Mouse (Mus musculus): ENCODE results near the gene Pdzk1ip1. TPM values are rescaled to one million over a fixed set of nuclear protein-coding genes. Genes with fewer than 3 reads are reported as not detected.

The Pdzk1ip1 gene
- polyA plus RNA-seq, 1 experiment = 5.1 TPM

DNA sequence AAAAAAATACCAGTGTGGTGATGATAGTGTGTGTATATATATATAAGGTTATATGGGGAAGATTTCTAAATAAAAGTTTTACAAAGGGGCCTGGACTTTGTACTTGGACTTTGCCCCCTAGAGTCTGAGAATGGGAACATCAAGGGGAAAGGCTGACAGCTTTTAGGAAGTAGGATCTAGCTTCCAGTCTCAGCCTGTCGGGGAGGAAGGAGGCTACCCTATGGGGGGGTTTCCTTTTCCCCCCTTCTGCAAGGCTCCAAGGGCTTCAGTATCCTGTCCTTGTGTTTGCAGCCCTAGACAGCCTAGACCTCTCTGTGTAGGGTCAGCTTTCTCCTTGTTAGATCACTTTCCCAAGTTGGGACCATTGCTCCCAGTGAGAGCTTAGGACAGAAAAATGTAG lies 16.8 kb upstream of the Pdzk1ip1 start:
- H3K27me3 ChIP-seq (replicated peaks) = no peaks in the 10 kb centered on the region
- peaks cover 100% of the 10 kb centered on the region for H3K4me1 ChIP-seq
- H3K36me3 ChIP-seq (replicated peaks; ENCODE audit: low read length) = peaks cover 71% of the 10 kb centered on the region

DNA sequence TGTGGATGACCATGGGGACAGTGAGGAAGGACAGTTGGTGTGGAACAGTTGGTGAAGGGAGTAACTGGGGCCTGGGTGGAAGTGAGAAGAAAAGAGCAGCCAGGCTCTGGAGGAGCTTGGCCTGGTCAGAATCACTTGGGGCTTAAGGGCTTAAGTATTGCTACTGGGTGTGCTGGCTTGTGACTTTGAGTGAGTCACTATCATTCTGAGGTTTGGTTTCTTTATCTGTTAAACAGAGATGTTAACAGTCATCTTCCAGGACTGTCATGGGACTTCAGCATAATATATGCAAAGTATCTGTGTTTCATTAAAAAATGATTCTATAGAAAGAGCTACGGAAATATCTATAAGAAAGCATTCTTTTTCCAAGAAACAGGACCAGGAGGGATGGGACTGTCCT lies 13.7 kb upstream of the Pdzk1ip1 start:
- H3K27me3 ChIP-seq (replicated peaks) = no peaks in the 10 kb centered on the region
- H3K9me3 ChIP-seq = no peaks in the 10 kb centered on the region
- TF ChIP-seq FLI1 (IDR thresholded peaks at IDR 0.05; ENCODE audit: low read length) = no peak
- TF ChIP-seq GATA1 (IDR thresholded peaks at IDR 0.05; ENCODE audit: borderline replicate concordance, low read length) = no peak
- H3K4me3 ChIP-seq (replicated peaks) = peak overlapping the region; percentile 83
- peaks cover 97% of the 10 kb centered on the region for H3K4me1 ChIP-seq
- peaks cover 40% of the 10 kb centered on the region for H3K36me3 ChIP-seq (replicated peaks; ENCODE audit: low read length)

More for the DNA sequence above, 16.8 kb upstream of the Pdzk1ip1 start:
- no peak for TF ChIP-seq GATA1 (IDR thresholded peaks at IDR 0.05; ENCODE audit: borderline replicate concordance, low read length)
- TF ChIP-seq FLI1 (IDR thresholded peaks at IDR 0.05; ENCODE audit: low read length) = no peak
- Histone ChIP-seq H3K9me3 (no peaks in the 10 kb centered on the region), H3K4me3 (replicated peaks) (no peak overlapping the region)

DNA sequence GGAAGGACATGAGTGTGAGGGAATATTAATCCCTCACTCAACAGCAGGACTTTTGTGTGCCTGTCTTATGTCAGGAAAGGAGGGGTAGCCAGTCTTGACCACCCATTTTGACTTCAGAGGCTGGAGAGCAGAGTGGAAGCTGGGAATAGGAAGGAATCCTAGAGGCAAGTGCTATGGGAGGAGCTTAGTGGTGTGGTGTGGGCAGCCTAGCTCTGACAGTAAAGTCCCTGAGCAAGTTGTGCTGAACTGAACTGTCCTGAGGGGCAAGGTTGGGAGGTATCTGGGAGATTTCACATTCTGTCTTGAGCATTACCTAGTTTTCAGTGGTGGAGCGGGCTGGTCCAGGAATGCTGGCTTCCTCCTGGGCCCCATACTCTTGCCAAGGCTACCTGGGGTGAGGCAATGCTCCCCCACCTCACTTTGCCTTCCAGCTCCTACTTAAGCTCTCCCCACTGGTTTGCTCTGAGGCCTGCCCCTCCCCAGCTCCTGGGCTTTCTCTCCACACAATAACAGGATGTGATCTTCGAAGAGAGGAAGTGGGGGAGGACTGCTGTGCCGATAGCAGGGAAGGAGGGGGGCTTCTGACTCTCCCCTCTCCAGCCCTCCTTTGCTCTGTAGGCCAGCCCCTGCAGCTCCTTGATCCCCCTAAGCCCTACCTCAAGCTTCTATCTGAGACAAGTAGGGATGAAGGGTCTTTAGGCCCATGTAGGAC lies 13.1 kb upstream of the Pdzk1ip1 start:
- no peaks in the 10 kb centered on the region for H3K27me3 ChIP-seq (replicated peaks)
- peak overlapping the region; percentile 83 for H3K4me3 ChIP-seq (replicated peaks)
- H3K9me3 ChIP-seq = no peaks in the 10 kb centered on the region
- H3K36me3 ChIP-seq (replicated peaks; ENCODE audit: low read length) = peaks cover 34% of the 10 kb centered on the region
- TF ChIP-seq FLI1 (IDR thresholded peaks at IDR 0.05; ENCODE audit: low read length) (no peak), GATA1 (IDR thresholded peaks at IDR 0.05; ENCODE audit: borderline replicate concordance, low read length) (no peak)
- peaks cover 95% of the 10 kb centered on the region for H3K4me1 ChIP-seq

DNA sequence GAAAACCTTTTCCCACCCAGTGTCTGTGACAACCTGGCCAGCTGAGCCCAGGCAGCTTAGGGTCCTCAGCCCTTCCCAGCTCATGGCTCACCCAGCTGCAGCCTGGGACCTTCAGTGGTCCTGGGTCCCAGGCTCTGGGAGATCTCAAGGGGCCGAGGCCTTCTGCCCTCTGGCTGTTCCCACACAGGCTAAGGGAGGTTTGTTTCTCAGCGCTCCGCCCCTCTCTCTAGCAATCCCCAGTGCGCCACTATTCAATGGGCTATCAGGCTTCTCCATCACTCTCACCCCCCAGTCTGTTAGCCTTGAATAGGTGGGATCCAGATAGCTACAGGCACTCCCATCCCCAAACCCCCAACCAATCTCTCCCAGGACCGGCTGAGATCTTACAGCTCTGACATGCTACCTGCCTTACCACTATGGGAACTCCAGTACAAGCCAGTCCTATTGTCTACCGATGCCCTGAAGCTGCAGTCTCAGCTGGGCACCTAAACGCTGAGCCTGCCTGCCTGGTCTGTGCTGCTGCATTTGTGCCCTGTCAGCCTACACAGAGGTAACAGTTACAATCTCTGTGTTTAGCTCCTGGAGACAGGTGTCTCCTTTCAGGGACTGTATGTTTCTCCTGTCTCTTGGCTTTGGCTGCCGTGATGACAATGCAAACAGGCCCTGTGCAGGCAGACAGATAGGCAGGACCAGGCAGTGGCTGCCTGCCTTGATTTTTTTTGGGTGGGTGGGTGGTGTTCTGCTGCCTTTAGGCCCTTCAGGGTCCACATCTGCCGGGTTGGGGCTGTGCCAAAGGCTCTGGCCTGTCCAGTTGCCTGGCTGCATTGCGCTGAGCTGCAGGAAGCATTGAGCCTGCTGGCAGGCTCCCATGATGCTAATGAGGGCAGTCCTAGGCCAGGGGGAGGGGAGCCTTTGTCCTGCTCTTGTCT lies 9.4 kb upstream of the Pdzk1ip1 start:
- H3K9me3 ChIP-seq = no peaks in the 10 kb centered on the region
- no peaks in the 10 kb centered on the region for H3K27me3 ChIP-seq (replicated peaks)
- peaks cover under 1% of the 10 kb centered on the region for H3K36me3 ChIP-seq (replicated peaks; ENCODE audit: low read length)
- no peak overlapping the region for H3K4me3 ChIP-seq (replicated peaks)
- TF ChIP-seq FLI1 (IDR thresholded peaks at IDR 0.05; ENCODE audit: low read length) (no peak), GATA1 (IDR thresholded peaks at IDR 0.05; ENCODE audit: borderline replicate concordance, low read length) (no peak)
- peaks cover 87% of the 10 kb centered on the region for H3K4me1 ChIP-seq

DNA sequence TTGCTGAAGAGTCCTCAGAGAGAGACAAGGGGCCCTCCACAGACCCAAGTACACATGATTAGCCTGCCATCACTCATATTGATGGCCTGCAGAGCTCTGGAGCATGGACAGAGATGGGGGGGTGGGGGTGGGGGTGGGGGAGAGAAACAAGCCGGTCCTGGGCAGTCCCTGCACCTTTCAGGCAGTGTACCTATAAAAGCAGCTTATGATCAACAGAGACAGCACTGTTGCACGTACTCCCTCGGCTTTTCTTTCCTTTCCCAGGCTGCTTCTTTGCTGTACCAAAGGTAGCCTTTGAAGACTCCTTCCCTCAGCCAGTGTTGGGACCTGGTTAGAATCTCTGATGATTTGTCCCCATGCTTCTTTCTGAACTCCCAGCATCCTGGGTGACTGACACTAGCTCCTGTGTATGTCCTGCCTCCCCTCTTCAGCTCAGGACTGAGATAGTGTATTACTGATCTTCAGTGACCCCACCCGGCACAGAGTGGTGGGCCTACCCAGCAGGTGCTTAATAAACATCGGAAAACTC lies 8.6 kb upstream of the Pdzk1ip1 start:
- Histone ChIP-seq H3K4me3 (replicated peaks) (no peak overlapping the region), H3K9me3 (no peaks in the 10 kb centered on the region), H3K4me1 (peaks cover 86% of the 10 kb centered on the region), H3K27me3 (replicated peaks) (no peaks in the 10 kb centered on the region), H3K36me3 (replicated peaks; ENCODE audit: low read length) (no peaks in the 10 kb centered on the region)
- TF ChIP-seq FLI1 (IDR thresholded peaks at IDR 0.05; ENCODE audit: low read length) = no peak

DNA sequence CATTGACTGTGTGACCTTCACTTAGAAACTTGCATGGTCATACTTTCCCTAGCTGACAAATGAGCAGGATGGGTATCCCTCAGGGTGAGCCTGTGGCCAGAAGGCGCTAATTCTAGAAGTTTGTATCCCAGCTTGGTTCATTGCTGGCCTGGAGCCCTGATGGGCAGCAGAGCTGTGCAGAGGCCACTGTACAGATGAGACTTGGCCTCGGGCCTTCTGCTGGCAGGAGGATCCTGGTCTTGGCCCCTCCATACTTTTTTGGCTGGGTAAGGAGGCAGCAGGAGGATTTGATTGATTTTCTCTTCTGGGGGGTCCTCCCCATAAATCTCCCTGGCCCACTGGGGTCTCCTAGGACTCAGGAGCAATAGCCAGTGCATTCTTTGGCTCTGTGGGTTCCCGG lies 5.5 kb upstream of the Pdzk1ip1 start:
- Histone ChIP-seq H3K27me3 (replicated peaks) (no peaks in the 10 kb centered on the region), H3K9me3 (no peaks in the 10 kb centered on the region), H3K36me3 (replicated peaks; ENCODE audit: low read length) (no peaks in the 10 kb centered on the region), H3K4me1 (peaks cover 88% of the 10 kb centered on the region), H3K4me3 (replicated peaks) (no peak overlapping the region)
- TF ChIP-seq FLI1 (IDR thresholded peaks at IDR 0.05; ENCODE audit: low read length) (no peak), GATA1 (IDR thresholded peaks at IDR 0.05; ENCODE audit: borderline replicate concordance, low read length) (no peak)

DNA sequence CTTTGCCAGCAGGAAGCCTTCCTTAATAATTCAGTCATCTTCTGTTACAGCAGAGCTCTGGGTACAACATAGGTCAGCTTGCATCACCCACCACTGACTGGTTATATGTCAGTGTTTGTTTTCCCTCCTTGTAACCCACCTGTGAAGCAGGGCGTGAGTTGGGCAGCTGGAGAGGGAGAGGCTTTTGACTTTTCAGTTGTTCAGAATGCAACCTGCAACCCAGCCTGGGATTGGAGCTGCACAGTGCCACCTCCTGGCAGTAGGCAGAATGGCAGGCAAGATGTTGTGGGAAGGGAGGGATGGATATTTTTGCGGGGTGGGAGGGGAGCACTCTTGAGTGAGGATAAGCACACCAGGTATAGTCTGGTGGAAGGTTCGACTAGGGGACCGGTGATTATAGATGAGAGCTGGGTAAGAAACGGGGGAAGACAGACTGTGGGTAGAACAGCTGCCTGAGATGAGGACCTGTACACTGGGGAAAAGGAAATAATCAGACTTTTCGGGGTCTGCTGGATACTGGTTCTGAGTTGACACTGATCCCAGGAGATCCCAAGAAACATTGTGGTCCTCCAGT lies 2.9 kb upstream of the Pdzk1ip1 start:
- peaks cover under 1% of the 10 kb centered on the region for H3K36me3 ChIP-seq (replicated peaks; ENCODE audit: low read length)
- H3K9me3 ChIP-seq = no peaks in the 10 kb centered on the region
- peak overlapping the region; percentile 50 for H3K4me3 ChIP-seq (replicated peaks)
- no peaks in the 10 kb centered on the region for H3K27me3 ChIP-seq (replicated peaks)
- no peak for TF ChIP-seq FLI1 (IDR thresholded peaks at IDR 0.05; ENCODE audit: low read length)
- TF ChIP-seq GATA1 (IDR thresholded peaks at IDR 0.05; ENCODE audit: borderline replicate concordance, low read length) = no peak
- H3K4me1 ChIP-seq = peaks cover 89% of the 10 kb centered on the region

DNA sequence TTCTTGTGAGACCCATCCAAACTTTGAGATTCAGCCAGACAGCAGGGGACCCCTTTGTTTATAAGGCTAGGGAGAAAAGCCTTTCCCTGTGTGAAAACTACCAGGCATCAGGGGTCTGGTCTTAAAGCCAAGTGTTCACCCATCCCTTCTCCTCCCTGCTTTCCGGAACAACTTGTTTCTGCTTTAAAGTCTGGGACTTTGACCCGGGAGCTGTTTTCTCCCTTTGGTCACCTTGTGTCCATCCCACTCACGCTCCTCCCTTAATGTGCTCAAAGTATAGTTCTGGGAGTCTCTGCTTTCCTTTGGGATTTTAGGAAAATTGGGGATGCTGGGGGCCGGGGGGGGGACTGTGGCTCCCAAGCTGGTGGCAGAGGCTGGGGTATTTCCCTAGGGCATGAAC lies 2.3 kb upstream of the Pdzk1ip1 start:
- H3K4me3 ChIP-seq (replicated peaks) = no peak overlapping the region
- H3K4me1 ChIP-seq = peaks cover 92% of the 10 kb centered on the region
- no peaks in the 10 kb centered on the region for H3K9me3 ChIP-seq
- no peaks in the 10 kb centered on the region for H3K27me3 ChIP-seq (replicated peaks)
- TF ChIP-seq FLI1 (IDR thresholded peaks at IDR 0.05; ENCODE audit: low read length) (no peak), GATA1 (IDR thresholded peaks at IDR 0.05; ENCODE audit: borderline replicate concordance, low read length) (no peak)
- H3K36me3 ChIP-seq (replicated peaks; ENCODE audit: low read length) = peaks cover 7% of the 10 kb centered on the region

DNA sequence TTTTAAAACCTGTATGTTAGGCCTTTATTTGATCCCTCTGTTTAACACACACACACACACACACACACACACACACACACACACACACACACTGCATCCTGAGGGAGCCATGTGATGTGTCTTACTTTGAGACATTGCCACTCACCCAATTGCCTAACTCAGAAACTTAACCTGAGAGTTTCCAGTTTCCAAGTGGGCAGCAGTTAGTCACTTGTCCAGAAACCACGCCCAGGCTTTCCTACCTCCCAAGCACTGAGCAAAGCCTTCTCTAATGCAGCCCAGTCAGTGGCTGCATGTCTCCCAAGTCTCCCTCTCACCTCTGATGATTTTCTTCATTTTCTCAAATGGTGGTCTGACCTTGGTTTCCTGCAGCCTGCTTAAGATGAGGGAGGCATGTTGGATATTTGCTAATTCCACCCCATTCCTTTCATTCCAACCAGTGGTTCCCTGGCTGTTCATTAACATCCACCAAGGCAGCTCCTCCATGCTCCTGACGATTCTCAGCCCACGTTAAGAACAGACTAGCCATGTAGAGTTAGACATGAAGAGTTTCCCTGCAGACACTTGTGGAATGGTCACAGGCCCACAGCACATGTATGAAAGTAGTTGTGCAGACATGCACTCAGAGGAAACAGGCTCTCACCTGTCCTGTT lies 1.6 kb upstream of the Pdzk1ip1 start:
- Histone ChIP-seq H3K4me1 (peaks cover 92% of the 10 kb centered on the region), H3K36me3 (replicated peaks; ENCODE audit: low read length) (peaks cover 7% of the 10 kb centered on the region), H3K4me3 (replicated peaks) (no peak overlapping the region), H3K27me3 (replicated peaks) (no peaks in the 10 kb centered on the region), H3K9me3 (no peaks in the 10 kb centered on the region)
- TF ChIP-seq GATA1 (IDR thresholded peaks at IDR 0.05; ENCODE audit: borderline replicate concordance, low read length) (no peak), FLI1 (IDR thresholded peaks at IDR 0.05; ENCODE audit: low read length) (no peak)

Data from megakaryocyte, embryonic 14.5 days (primary cell).